Mouse (Mus musculus): ENCODE results near the gene Glis1.

DNA sequence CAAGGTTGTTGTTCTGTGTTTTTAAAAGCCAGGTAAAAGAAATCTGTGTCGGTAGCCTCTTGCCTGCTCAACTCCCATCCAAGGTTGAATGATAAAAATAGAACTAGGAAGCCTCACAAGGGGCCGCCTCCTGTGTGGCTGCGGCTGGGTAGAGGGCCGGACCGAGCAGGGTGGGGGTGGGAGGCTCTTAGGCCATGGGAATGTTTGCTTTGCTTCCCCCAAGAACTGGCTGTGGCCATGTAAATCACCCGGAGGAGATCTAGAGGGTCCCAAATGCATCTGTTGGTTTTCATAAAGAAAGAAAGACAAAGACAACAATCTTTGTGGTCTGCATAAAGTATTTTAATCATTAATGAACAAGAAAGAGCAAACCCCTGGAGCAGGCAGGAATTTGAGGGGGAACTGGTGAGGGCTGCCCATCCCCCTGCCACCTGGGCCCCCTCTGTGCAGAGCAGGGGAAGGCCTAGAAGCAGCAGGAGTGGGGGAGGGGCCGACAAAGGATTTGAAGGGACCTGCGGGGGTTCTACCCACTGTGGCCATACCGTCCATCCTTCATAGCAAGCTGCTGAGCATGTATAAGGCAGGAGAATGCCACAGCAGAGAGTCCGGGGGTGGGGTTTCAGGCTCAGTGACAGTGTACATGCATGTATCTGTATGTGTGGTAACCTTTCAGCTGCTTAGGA, 163.6 kb downstream of the Glis1 start:
- TF ChIP-seq CTCF (IDR thresholded peaks at IDR 0.05; ENCODE audit: extremely low read depth, insufficient read depth, low read length) (no peak), POLR2A (IDR thresholded peaks at IDR 0.05; ENCODE audit: extremely low read depth, insufficient read depth, low read length) (no peak)

All from cortical plate, adult 2 months (tissue).